Mouse (Mus musculus): Measurements from ENCODE around the gene Ppp4r4.
"Not testable (repeated sequence)": the region's sequence is repeated elsewhere in the genome, so short reads cannot be mapped to it uniquely, and the experiment has no call there.

The Ppp4r4 gene

GRCm38 (mm10) chr12:103567129-103567528, 35.0 kb downstream of the Ppp4r4 start:
- peaks cover 28% of the 10 kb centered on the region for H3K4me1 ChIP-seq (replicated peaks; ENCODE audit: low read depth, low read length)
- no peaks in the 10 kb centered on the region for H3K9me3 ChIP-seq (ENCODE audit: low read length)
- no peak overlapping the region for H3K4me3 ChIP-seq (replicated peaks; ENCODE audit: low read length)
- TF ChIP-seq CTCF (conservative IDR thresholded peaks at IDR 0.05; ENCODE audit: low read length) (peak; percentile 16; the same call in 1 of the 2 replicates), POU5F1 (IDR thresholded peaks at IDR 0.05; ENCODE audit: borderline replicate concordance, low read length) (no peak)
- no peaks in the 10 kb centered on the region for H3K27me3 ChIP-seq (ENCODE audit: insufficient read depth, low read length)
- H3K36me3 ChIP-seq (ENCODE audit: insufficient read depth, low read length) = no peaks in the 10 kb centered on the region

GRCm38 (mm10) chr12:103569690-103570089, 37.6 kb downstream of the Ppp4r4 start:
- H3K4me1 ChIP-seq (replicated peaks; ENCODE audit: low read depth, low read length) = peaks cover 14% of the 10 kb centered on the region
- no peak overlapping the region for H3K4me3 ChIP-seq (replicated peaks; ENCODE audit: low read length)
- no peaks in the 10 kb centered on the region for H3K27me3 ChIP-seq (ENCODE audit: insufficient read depth, low read length)
- no peaks in the 10 kb centered on the region for H3K36me3 ChIP-seq (ENCODE audit: insufficient read depth, low read length)
- H3K9me3 ChIP-seq (ENCODE audit: low read length) = no peaks in the 10 kb centered on the region
- TF ChIP-seq POU5F1 (IDR thresholded peaks at IDR 0.05; ENCODE audit: borderline replicate concordance, low read length) = no peak
- TF ChIP-seq NANOG (IDR thresholded peaks at IDR 0.05; ENCODE audit: borderline replicate concordance, low read length) = no peak
- no peak for TF ChIP-seq CTCF (conservative IDR thresholded peaks at IDR 0.05; ENCODE audit: low read length)

- H3K27me3 ChIP-seq (ENCODE audit: insufficient read depth, low read length); H3K36me3 ChIP-seq (ENCODE audit: insufficient read depth, low read length); H3K4me3 ChIP-seq (replicated peaks; ENCODE audit: low read length); H3K9me3 ChIP-seq (ENCODE audit: low read length); H3K4me1 ChIP-seq (replicated peaks; ENCODE audit: low read depth, low read length): not testable (repeated sequence)
Measured at GRCm38 (mm10) chr12:103578148-103578547, 46.1 kb downstream of the Ppp4r4 start.

- Histone ChIP-seq H3K27me3 (ENCODE audit: insufficient read depth, low read length) (no peaks in the 10 kb centered on the region), H3K36me3 (ENCODE audit: insufficient read depth, low read length) (no peaks in the 10 kb centered on the region), H3K9me3 (ENCODE audit: low read length) (no peaks in the 10 kb centered on the region; the same call in 1 of the 2 replicates), H3K4me1 (replicated peaks; ENCODE audit: low read depth, low read length) (no peaks in the 10 kb centered on the region), H3K4me3 (replicated peaks; ENCODE audit: low read length) (no peak overlapping the region)
- no peak for TF ChIP-seq POU5F1 (IDR thresholded peaks at IDR 0.05; ENCODE audit: borderline replicate concordance, low read length)
- no peak for TF ChIP-seq CTCF (conservative IDR thresholded peaks at IDR 0.05; ENCODE audit: low read length)
- TF ChIP-seq NANOG (IDR thresholded peaks at IDR 0.05; ENCODE audit: borderline replicate concordance, low read length) = no peak
Measured at GRCm38 (mm10) chr12:103583771-103584170, 51.7 kb downstream of the Ppp4r4 start.

- peaks cover 26% of the 10 kb centered on the region for H3K4me1 ChIP-seq (replicated peaks; ENCODE audit: low read depth, low read length)
- no peak for TF ChIP-seq CTCF (conservative IDR thresholded peaks at IDR 0.05; ENCODE audit: low read length)
- no peak for TF ChIP-seq NANOG (IDR thresholded peaks at IDR 0.05; ENCODE audit: borderline replicate concordance, low read length)
- TF ChIP-seq POU5F1 (IDR thresholded peaks at IDR 0.05; ENCODE audit: borderline replicate concordance, low read length) = no peak
- peaks cover 7% of the 10 kb centered on the region for H3K27me3 ChIP-seq (ENCODE audit: insufficient read depth, low read length)
- no peaks in the 10 kb centered on the region for H3K9me3 ChIP-seq (ENCODE audit: low read length)
- H3K4me3 ChIP-seq (replicated peaks; ENCODE audit: low read length) = no peak overlapping the region
- H3K36me3 ChIP-seq (ENCODE audit: insufficient read depth, low read length) = no peaks in the 10 kb centered on the region
Measured at GRCm38 (mm10) chr12:103598411-103598810, 66.3 kb downstream of the Ppp4r4 start.

- TF ChIP-seq NANOG (IDR thresholded peaks at IDR 0.05; ENCODE audit: borderline replicate concordance, low read length) (peak; percentile 91), CTCF (conservative IDR thresholded peaks at IDR 0.05; ENCODE audit: low read length) (no peak), POU5F1 (IDR thresholded peaks at IDR 0.05; ENCODE audit: borderline replicate concordance, low read length) (no peak)
- no peak overlapping the region for H3K4me3 ChIP-seq (replicated peaks; ENCODE audit: low read length)
- no peaks in the 10 kb centered on the region for H3K9me3 ChIP-seq (ENCODE audit: low read length)
- H3K36me3 ChIP-seq (ENCODE audit: insufficient read depth, low read length) = no peaks in the 10 kb centered on the region
- peaks cover 7% of the 10 kb centered on the region for H3K27me3 ChIP-seq (ENCODE audit: insufficient read depth, low read length)
- peaks cover 26% of the 10 kb centered on the region for H3K4me1 ChIP-seq (replicated peaks; ENCODE audit: low read depth, low read length)
Measured at GRCm38 (mm10) chr12:103600364-103600763, 68.3 kb downstream of the Ppp4r4 start.

GRCm38 (mm10) chr12:103601839-103602238, 69.8 kb downstream of the Ppp4r4 start:
- no peak overlapping the region for H3K4me3 ChIP-seq (replicated peaks; ENCODE audit: low read length)
- peaks cover 26% of the 10 kb centered on the region for H3K4me1 ChIP-seq (replicated peaks; ENCODE audit: low read depth, low read length)
- no peaks in the 10 kb centered on the region for H3K36me3 ChIP-seq (ENCODE audit: insufficient read depth, low read length)
- H3K27me3 ChIP-seq (ENCODE audit: insufficient read depth, low read length) = peaks cover 7% of the 10 kb centered on the region
- no peaks in the 10 kb centered on the region for H3K9me3 ChIP-seq (ENCODE audit: low read length)
- no peak for TF ChIP-seq CTCF (conservative IDR thresholded peaks at IDR 0.05; ENCODE audit: low read length)
- no peak for TF ChIP-seq POU5F1 (IDR thresholded peaks at IDR 0.05; ENCODE audit: borderline replicate concordance, low read length)
- TF ChIP-seq NANOG (IDR thresholded peaks at IDR 0.05; ENCODE audit: borderline replicate concordance, low read length) = no peak

- H3K27me3 ChIP-seq (ENCODE audit: insufficient read depth, low read length) = no peaks in the 10 kb centered on the region
- H3K36me3 ChIP-seq (ENCODE audit: insufficient read depth, low read length) = no peaks in the 10 kb centered on the region
- peaks cover 13% of the 10 kb centered on the region for H3K9me3 ChIP-seq (ENCODE audit: low read length)
- no peaks in the 10 kb centered on the region for H3K4me1 ChIP-seq (replicated peaks; ENCODE audit: low read depth, low read length)
- TF ChIP-seq POU5F1 (IDR thresholded peaks at IDR 0.05; ENCODE audit: borderline replicate concordance, low read length) (no peak), NANOG (IDR thresholded peaks at IDR 0.05; ENCODE audit: borderline replicate concordance, low read length) (no peak), CTCF (conservative IDR thresholded peaks at IDR 0.05; ENCODE audit: low read length) (no peak)
- no peak overlapping the region for H3K4me3 ChIP-seq (replicated peaks; ENCODE audit: low read length)
Measured at GRCm38 (mm10) chr12:103615141-103615540, 83.1 kb downstream of the Ppp4r4 start.

GRCm38 (mm10) chr12:103615734-103616133, 83.7 kb downstream of the Ppp4r4 start:
- H3K4me1 ChIP-seq (replicated peaks; ENCODE audit: low read depth, low read length) = no peaks in the 10 kb centered on the region
- H3K36me3 ChIP-seq (ENCODE audit: insufficient read depth, low read length) = no peaks in the 10 kb centered on the region
- no peak overlapping the region for H3K4me3 ChIP-seq (replicated peaks; ENCODE audit: low read length)
- TF ChIP-seq NANOG (IDR thresholded peaks at IDR 0.05; ENCODE audit: borderline replicate concordance, low read length) (no peak), CTCF (conservative IDR thresholded peaks at IDR 0.05; ENCODE audit: low read length) (no peak), POU5F1 (IDR thresholded peaks at IDR 0.05; ENCODE audit: borderline replicate concordance, low read length) (no peak)
- H3K9me3 ChIP-seq (ENCODE audit: low read length) = peaks cover 9% of the 10 kb centered on the region
- no peaks in the 10 kb centered on the region for H3K27me3 ChIP-seq (ENCODE audit: insufficient read depth, low read length)
